Mouse (Mus musculus): ENCODE data around the gene 1700001C02Rik.

DNA sequence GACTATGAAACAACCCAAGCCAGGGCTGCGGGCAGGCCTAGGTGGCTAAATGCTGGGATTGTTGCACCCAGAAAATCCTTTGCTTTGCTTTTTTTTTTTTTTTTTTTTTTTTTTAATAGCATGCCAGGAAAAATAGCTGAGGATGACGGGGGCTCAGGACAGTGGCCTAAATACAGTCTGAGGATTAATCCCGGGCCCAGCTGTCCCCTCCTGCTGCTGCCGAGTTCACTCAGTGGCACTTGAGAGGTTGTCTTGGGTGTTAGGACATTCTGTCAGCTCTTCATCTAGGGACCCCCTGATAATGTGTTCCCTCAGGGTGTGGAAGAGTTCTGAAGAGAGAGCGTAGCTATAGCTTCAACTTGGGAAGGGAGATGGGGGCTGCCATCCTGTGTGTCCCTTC, 61.3 kb downstream of the 1700001C02Rik start:
- TF ChIP-seq CTCF (IDR thresholded peaks at IDR 0.05; ENCODE audit: control insufficient read depth, insufficient read depth, low read length), result no peak
- no peak for TF ChIP-seq POLR2A (IDR thresholded peaks at IDR 0.05; ENCODE audit: borderline replicate concordance, control insufficient read depth, low read depth, low read length)
